Mouse (Mus musculus): ENCODE measurements around the gene Lrrc18. TPM values are rescaled to one million over a fixed set of nuclear protein-coding genes. Genes with fewer than 3 reads are reported as not detected.

Gene Lrrc18
- polyA plus RNA-seq, 1 experiment from 2014 or later: 0.22 TPM

DNA sequence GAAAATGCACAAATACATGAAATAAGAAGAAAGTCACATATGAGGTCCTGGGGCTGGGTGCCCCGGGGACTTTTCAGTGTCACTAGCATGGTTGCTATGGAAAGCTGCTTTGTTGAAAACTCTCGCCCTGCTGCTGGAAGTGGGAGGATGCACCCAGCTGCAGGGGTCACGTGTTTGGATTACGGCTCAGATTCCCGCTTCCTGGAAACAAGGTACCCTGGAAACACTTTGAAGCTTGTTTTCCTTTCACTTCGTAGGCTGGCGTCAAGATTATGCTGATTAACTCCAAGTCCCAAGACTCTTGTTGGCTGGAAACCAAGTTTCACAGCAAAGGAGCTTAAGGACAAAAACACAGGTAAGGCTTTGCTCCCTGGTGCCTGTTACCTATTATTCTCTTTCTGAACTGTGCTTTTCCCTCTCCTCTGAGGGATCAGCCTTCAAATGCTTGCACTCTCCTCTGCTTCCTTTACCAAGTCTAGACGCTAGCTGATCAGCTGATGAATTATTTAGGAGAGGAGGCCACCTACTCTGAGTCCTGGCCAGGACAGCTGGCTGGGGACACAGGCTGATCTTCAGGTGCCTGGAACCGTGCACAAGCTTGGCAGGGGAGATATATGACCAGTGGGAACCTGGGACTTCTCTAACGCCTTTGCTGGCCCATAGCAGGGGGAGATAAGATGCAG, 3.9 kb downstream of the Lrrc18 start:
- Histone ChIP-seq H3K4me3 (peak overlapping the region; percentile 14; the same call in 1 of the 2 replicates), H3K9ac (0 out of 2 replicates have a peak overlapping the region, but pooled peaks have one; percentile 7), H3K27me3 (replicated peaks) (no peaks in the 10 kb centered on the region), H3K4me2 (peak overlapping the region; percentile 54), H3K27ac (ENCODE audit: poor library complexity, severe bottlenecking) (no peak overlapping the region; the same call in 1 of the 2 replicates), H3K9me3 (replicated peaks) (no peaks in the 10 kb centered on the region), H3K36me3 (no peaks in the 10 kb centered on the region), H3K4me1 (replicated peaks) (peaks cover 21% of the 10 kb centered on the region)
- no peak for ATAC-seq (ENCODE audit: insufficient number of reproducible peaks, low FRiP score)
- WGBS: 4% methylated on average over 10 of the region's 10 CpGs

DNA sequence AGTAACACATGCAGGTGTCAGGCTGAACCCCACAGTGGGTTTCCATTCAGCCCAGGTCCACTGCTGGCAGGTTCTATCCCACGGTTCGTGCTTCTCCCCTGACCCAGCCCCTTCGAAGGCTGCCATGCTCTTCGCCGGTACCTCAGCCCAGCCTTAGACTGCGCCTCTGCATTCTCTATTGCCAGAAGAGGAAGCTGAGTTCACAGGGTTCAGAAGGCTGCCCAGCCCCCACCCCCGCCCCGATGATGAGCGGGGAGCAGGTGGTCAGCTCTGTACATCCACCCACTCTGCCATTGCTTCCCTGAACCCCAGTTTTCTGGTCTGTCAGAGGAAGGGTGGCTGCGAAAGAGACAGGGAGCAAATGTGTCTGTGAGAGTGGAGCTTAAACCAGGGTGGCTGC, 8.3 kb downstream of the Lrrc18 start:
- peaks cover 27% of the 10 kb centered on the region for H3K4me1 ChIP-seq (replicated peaks)
- 60% methylated on average over 10 of the region's 10 CpGs for WGBS
- H3K4me2 ChIP-seq: no peak overlapping the region
- ATAC-seq (ENCODE audit: insufficient number of reproducible peaks, low FRiP score): no peak
- no peak overlapping the region for H3K9ac ChIP-seq
- no peaks in the 10 kb centered on the region for H3K9me3 ChIP-seq (replicated peaks)
- H3K27me3 ChIP-seq (replicated peaks): no peaks in the 10 kb centered on the region
- H3K36me3 ChIP-seq: no peaks in the 10 kb centered on the region
- no peak overlapping the region for H3K4me3 ChIP-seq
- no peak overlapping the region for H3K27ac ChIP-seq (ENCODE audit: poor library complexity, severe bottlenecking)

DNA sequence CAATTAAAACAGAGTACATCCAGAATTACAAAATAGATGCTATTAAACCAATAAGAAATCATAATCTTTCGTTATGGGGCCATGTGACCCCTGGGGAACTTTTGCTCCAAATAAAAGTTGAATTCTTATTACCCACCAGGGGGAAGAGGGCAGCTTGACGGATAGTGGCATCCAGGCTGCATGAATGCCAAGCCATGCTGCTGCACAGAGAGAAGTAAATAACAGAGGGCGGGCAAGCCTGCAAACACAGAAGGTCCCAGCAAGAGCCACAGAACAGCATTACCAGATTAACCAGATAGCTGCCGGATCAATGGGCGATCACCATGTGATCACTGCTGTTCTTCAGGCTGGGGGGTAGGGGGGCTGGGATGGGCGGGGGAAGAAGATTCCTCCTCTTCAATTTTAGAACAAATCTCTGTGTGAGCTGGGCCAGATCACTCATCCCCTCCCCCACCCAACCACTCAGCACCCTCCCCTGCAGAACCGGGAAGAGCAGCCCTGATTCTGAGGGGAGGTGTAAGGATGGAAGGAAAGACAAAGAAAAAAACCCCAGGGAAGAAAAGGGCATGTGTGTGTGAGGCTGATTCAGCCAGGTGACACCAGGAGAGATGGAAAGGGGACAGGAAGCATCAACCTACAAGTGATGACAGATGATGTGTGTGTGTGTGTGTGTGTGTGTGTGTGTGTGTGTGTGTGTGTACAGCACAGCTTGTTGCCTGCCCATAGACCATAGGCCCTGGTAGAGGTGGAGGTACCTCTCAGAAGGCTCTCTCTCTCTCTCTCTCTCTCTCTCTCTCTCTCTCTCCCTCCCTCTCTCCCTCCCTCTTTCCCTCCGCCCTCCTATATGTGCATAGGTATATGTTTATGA, 9.2 kb downstream of the Lrrc18 start:
- 44% methylated on average over 8 of the region's 8 CpGs for WGBS
- no peak overlapping the region for H3K27ac ChIP-seq (ENCODE audit: poor library complexity, severe bottlenecking)
- peaks cover 4% of the 10 kb centered on the region; the same call in 1 of the 2 replicates for H3K9me3 ChIP-seq (replicated peaks)
- H3K9ac ChIP-seq: 0 out of 2 replicates have a peak overlapping the region, but pooled peaks have one; percentile 19
- H3K27me3 ChIP-seq (replicated peaks): no peaks in the 10 kb centered on the region
- H3K36me3 ChIP-seq: no peaks in the 10 kb centered on the region
- H3K4me3 ChIP-seq: no peak overlapping the region
- no peak for ATAC-seq (ENCODE audit: insufficient number of reproducible peaks, low FRiP score)
- H3K4me2 ChIP-seq: no peak overlapping the region
- peaks cover 21% of the 10 kb centered on the region for H3K4me1 ChIP-seq (replicated peaks)

DNA sequence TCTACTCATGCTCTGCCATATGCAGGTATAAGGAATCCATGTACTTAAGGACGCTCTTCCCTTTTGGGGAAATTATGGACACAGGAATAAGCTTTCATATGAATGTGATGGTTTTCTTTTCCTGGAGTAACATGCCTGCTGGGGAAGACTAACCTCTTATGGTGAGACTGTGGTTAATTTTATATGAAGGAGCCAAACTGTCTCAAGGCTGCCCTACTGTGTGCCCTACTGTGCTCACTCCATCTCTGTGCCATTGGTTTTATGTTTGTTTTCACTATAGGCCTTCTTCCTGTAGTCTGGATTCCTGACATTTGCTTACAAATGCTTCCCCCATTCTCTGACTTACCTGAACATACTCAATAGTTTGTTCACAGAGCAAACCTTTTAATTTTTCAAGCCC, 13.9 kb downstream of the Lrrc18 start:
- WGBS: 83% methylated on average over 1 of the region's 1 CpGs
- no peak overlapping the region for H3K4me3 ChIP-seq
- H3K4me1 ChIP-seq (replicated peaks): peaks cover 19% of the 10 kb centered on the region
- peaks cover 4% of the 10 kb centered on the region; the same call in 1 of the 2 replicates for H3K9me3 ChIP-seq (replicated peaks)
- no peak overlapping the region for H3K9ac ChIP-seq
- ATAC-seq (ENCODE audit: insufficient number of reproducible peaks, low FRiP score): no peak
- no peaks in the 10 kb centered on the region for H3K27me3 ChIP-seq (replicated peaks)
- no peaks in the 10 kb centered on the region for H3K36me3 ChIP-seq
- no peak overlapping the region for H3K4me2 ChIP-seq
- no peak overlapping the region for H3K27ac ChIP-seq (ENCODE audit: poor library complexity, severe bottlenecking)

DNA sequence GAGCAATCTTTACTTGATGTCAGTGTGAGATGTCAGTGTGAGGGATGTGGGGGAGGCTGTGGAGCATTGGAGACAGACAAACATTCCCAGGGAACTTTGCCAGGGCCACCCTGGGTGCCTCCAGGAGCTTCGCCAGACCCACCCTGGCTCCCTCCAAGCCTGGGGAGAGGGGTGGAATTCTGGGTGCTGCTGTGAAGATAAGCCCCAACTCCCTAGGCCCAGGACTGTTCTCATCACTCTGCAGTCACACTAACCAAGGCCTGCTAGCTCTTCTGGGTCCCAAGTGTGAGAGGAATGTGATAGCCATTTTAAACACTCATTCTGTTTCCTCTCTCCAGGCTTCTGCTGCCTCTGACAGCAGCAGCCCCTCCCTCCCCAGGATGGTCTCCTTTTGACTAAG, 16.5 kb downstream of the Lrrc18 start:
- Histone ChIP-seq H3K9me3 (replicated peaks) (peaks cover 4% of the 10 kb centered on the region; the same call in 1 of the 2 replicates), H3K27ac (ENCODE audit: poor library complexity, severe bottlenecking) (peak overlapping the region; percentile 42; the same call in 1 of the 2 replicates), H3K27me3 (replicated peaks) (no peaks in the 10 kb centered on the region), H3K4me3 (no peak overlapping the region), H3K9ac (no peak overlapping the region; the same call in 1 of the 2 replicates), H3K36me3 (no peaks in the 10 kb centered on the region), H3K4me1 (replicated peaks) (peaks cover 16% of the 10 kb centered on the region), H3K4me2 (no peak overlapping the region)
- 38% methylated on average over 1 of the region's 1 CpGs for WGBS
- ATAC-seq (ENCODE audit: insufficient number of reproducible peaks, low FRiP score): no peak

DNA sequence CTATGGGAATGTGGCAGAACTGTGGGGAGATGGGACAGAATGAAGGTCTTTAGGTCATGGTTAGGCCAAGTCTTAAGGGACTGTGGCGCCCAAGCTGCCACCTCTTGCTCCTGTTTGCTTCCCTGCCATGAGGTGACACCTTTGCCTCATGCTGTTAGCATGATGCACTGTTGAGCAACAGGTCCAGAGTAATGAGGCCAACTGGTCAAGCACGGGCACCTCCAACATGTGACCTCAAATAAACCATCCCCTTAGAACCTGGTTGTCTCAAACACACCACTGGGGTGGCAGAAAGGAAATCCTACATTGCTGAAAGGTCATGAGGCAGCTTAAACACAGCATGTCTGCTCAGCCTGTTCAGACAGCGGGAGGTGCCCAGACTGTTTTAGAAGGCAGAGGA, 27.9 kb downstream of the Lrrc18 start:
- no peak for ATAC-seq (ENCODE audit: insufficient number of reproducible peaks, low FRiP score)
- Histone ChIP-seq H3K27ac (ENCODE audit: poor library complexity, severe bottlenecking) (no peak overlapping the region), H3K9me3 (replicated peaks) (no peaks in the 10 kb centered on the region), H3K9ac (no peak overlapping the region), H3K4me2 (no peak overlapping the region), H3K4me3 (no peak overlapping the region), H3K36me3 (no peaks in the 10 kb centered on the region), H3K4me1 (replicated peaks) (peaks cover 14% of the 10 kb centered on the region), H3K27me3 (replicated peaks) (peaks cover 3% of the 10 kb centered on the region; the same call in 1 of the 2 replicates)
- WGBS: 82% methylated on average over 3 of the region's 3 CpGs

DNA sequence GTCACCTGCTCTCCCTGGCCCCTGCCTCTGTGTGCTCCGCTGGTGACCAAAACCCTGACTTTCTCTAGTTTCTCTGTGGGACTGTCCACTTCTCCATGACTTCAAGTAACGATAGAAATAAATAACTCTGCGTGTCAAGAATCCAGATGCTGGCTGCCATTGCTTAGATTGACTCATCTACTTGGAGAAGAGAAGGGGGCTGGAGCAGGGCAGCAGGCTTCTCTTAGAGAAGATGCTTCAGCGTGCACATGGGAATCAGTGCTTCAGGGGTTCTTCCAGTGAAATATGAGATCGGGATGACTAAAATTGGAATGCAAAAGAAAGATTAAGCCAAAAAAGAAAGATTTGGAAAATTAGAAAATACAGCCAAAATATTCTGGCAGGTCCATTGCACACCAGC, 28.4 kb downstream of the Lrrc18 start:
- H3K36me3 ChIP-seq: no peaks in the 10 kb centered on the region
- H3K4me3 ChIP-seq: no peak overlapping the region
- 72% methylated on average over 5 of the region's 5 CpGs for WGBS
- peaks cover 3% of the 10 kb centered on the region; the same call in 1 of the 2 replicates for H3K27me3 ChIP-seq (replicated peaks)
- H3K9me3 ChIP-seq (replicated peaks): no peaks in the 10 kb centered on the region
- no peak overlapping the region for H3K4me2 ChIP-seq
- H3K4me1 ChIP-seq (replicated peaks): peaks cover 12% of the 10 kb centered on the region
- H3K9ac ChIP-seq: no peak overlapping the region
- no peak for ATAC-seq (ENCODE audit: insufficient number of reproducible peaks, low FRiP score)
- H3K27ac ChIP-seq (ENCODE audit: poor library complexity, severe bottlenecking): no peak overlapping the region

DNA sequence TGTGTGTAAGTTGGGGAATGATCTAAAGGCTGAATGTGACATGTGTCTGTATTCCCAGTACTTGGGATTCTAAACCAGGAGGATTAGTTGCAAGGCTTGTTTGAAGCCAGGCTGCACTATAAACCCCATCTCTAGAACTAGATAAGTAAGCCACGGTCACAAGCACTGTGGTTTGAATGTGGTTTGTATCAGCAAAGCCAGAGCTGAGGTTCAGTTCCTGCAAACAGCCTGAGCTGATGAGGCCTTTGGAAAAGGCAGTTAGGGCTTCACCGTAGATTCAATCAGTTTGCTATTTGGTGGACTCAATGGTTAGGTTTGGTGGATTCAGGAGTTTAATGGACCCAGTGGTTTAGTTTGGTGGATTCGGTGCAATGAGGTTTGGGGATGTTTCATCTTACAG, 39.7 kb downstream of the Lrrc18 start:
- Histone ChIP-seq H3K36me3 (no peaks in the 10 kb centered on the region), H3K9ac (no peak overlapping the region), H3K27ac (ENCODE audit: poor library complexity, severe bottlenecking) (no peak overlapping the region), H3K4me2 (no peak overlapping the region), H3K4me1 (replicated peaks) (no peaks in the 10 kb centered on the region), H3K9me3 (replicated peaks) (no peaks in the 10 kb centered on the region), H3K4me3 (no peak overlapping the region), H3K27me3 (replicated peaks) (peaks cover 2% of the 10 kb centered on the region; the same call in 1 of the 2 replicates)
- WGBS: 63% methylated on average over 3 of the region's 3 CpGs
- no peak for ATAC-seq (ENCODE audit: insufficient number of reproducible peaks, low FRiP score)

DNA sequence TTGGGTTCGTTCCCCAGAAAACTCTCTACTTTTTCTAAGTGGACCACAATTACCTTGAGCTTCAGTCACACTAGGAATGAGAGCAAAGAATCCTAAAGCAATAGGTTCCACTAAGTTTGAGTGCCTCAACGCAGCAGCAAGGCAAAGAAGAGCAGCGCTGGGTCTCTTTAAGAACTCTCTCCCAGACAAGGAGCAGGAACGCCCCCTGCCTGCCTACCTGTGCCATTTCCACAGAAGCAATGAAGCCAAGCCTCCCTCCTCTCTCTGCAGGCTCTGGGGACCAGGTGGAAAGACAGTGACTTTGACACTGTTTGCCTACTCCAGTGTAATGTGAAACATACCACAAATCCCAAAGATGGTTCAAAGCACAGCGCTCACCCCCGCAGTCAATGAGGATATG, 42.2 kb downstream of the Lrrc18 start:
- Histone ChIP-seq H3K9me3 (replicated peaks) (no peaks in the 10 kb centered on the region), H3K4me3 (no peak overlapping the region), H3K9ac (no peak overlapping the region), H3K27ac (ENCODE audit: poor library complexity, severe bottlenecking) (no peak overlapping the region), H3K27me3 (replicated peaks) (peaks cover 2% of the 10 kb centered on the region; the same call in 1 of the 2 replicates), H3K4me1 (replicated peaks) (no peaks in the 10 kb centered on the region), H3K36me3 (no peaks in the 10 kb centered on the region), H3K4me2 (no peak overlapping the region)
- no peak for ATAC-seq (ENCODE audit: insufficient number of reproducible peaks, low FRiP score)
- 35% methylated on average over 6 of the region's 6 CpGs for WGBS

DNA sequence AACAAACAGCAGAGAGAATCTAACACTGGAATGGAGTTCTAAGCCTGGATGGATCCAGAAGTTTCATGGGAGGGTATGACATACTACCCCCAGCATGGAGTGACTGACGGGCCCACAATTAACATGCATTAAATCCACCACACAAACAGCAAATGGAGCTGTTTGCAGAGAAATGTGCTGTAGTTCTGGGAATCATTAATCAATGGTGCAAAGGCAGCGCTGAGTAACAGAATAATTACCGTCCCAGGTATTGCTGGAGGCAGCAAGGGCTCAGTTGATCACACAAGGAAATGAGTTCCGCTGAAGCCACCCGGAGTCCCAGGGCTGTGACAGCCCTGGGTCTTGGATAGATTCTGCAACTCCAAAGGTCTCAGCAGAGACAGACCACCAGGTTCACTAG, 44.2 kb downstream of the Lrrc18 start:
- no peaks in the 10 kb centered on the region for H3K4me1 ChIP-seq (replicated peaks)
- no peak overlapping the region for H3K9ac ChIP-seq
- H3K4me3 ChIP-seq: no peak overlapping the region
- ATAC-seq (ENCODE audit: insufficient number of reproducible peaks, low FRiP score): no peak
- H3K4me2 ChIP-seq: no peak overlapping the region
- peaks cover 12% of the 10 kb centered on the region; the same call in 1 of the 2 replicates for H3K27me3 ChIP-seq (replicated peaks)
- 80% methylated on average over 5 of the region's 5 CpGs for WGBS
- no peaks in the 10 kb centered on the region for H3K36me3 ChIP-seq
- H3K27ac ChIP-seq (ENCODE audit: poor library complexity, severe bottlenecking): no peak overlapping the region
- H3K9me3 ChIP-seq (replicated peaks): no peaks in the 10 kb centered on the region

DNA sequence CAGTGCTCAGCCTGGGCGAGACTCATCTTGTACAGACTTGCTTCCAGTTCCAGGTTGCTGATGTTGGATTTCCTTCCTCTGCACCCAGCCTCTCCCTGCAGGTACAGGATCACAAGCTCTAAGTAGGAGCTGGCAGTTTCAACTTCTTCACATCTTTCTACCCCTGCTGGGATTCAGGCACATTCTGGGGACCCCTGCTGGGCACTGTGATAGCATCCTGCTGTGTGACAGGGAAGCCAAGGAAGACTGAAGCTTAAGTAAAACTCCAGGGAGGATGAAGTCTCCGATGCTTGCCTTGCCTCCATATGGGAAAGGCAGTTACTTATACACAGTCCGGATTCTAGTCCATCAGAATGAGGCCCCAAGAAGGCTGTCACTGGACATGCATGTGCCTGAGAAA, 45.6 kb downstream of the Lrrc18 start:
- H3K36me3 ChIP-seq: no peaks in the 10 kb centered on the region
- no peak overlapping the region for H3K27ac ChIP-seq (ENCODE audit: poor library complexity, severe bottlenecking)
- no peaks in the 10 kb centered on the region for H3K9me3 ChIP-seq (replicated peaks)
- no peak overlapping the region for H3K4me3 ChIP-seq
- H3K4me2 ChIP-seq: no peak overlapping the region
- no peak for ATAC-seq (ENCODE audit: insufficient number of reproducible peaks, low FRiP score)
- H3K9ac ChIP-seq: no peak overlapping the region
- no peaks in the 10 kb centered on the region for H3K4me1 ChIP-seq (replicated peaks)
- WGBS: 28% methylated on average over 3 of the region's 3 CpGs
- peaks cover 12% of the 10 kb centered on the region; the same call in 1 of the 2 replicates for H3K27me3 ChIP-seq (replicated peaks)

Data from heart, embryonic 12.5 days (tissue).